Mouse (Mus musculus) kidney, adult 8-10 months (tissue): ENCODE measurements at regions not wholly inside any gene's neighbourhood (a gene's known extent, or its start where the extent isn't known, plus 50 kb on each side); places are given as distances from the start of the nearest gene placed in this dataset.
"Not testable (repeated sequence)": the region's sequence is repeated elsewhere in the genome, so short reads cannot be mapped to it uniquely, and the experiment has no call there.

Source experiments
- DNase-seq, 2 experiments: peaks; one replicate each; pipeline ENCODE4 v3.0.0; 2022

DNA sequence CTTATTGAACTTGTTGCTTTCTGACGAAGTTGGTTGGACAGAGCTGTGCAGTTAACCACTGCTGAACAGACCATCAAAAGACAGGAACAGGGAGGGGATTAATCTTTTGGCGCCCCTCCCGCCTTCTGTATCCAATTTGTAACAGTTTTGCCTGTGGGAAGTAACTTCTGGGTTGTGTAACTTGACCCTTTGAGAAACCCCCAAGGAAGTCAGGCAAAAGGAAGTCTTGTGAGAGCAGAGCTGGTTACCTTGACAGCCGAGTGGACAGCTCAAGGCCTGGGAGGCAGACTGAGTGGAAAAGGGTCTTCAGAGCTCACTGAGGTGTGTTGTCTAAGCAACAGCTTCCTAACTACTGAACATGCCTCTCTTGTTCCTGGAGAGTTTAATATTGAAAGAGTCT, 75.8 kb upstream of the Hao2 start:
- DNase-seq = no peak

DNA sequence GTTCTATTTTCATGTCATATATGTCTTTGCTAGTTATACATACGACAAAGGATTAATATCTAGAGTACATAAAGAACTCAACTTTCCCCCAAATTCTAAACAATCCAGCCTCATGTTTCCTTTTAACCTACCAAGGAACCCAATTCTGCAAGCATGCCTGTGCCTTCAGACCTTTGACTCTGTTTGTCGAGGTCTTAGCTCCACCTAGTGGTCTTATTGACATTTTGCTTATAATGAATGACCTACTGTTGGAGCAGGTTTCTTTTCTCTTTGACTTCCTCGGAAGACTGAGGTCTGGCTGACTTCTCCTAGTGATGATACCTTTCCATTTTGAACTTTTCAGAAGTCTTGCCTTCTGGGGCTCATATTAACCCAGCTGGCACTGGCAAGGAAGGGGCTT, 82.7 kb upstream of the Hao2 start:
- peak; percentile 28 to 61 for DNase-seq

DNA sequence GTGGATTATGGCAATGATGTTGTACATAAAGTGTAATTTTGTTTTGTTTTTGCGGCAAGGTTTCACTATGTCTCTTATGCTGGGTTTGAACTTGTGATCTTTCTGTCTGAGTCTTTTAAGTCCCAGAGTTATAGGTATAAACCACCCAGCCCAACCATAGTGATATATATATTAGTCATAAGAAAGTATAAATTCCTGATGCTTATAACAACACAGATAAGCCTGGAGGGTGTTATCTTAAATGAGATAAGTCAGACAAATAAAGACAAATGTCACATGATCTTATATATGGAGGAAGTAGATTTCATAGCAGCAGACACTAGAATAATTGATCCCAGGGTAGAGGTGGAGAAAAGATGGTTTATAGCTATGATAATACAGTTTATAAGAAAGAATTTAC, 89.7 kb upstream of the Hao2 start:
- no peak for DNase-seq

DNA sequence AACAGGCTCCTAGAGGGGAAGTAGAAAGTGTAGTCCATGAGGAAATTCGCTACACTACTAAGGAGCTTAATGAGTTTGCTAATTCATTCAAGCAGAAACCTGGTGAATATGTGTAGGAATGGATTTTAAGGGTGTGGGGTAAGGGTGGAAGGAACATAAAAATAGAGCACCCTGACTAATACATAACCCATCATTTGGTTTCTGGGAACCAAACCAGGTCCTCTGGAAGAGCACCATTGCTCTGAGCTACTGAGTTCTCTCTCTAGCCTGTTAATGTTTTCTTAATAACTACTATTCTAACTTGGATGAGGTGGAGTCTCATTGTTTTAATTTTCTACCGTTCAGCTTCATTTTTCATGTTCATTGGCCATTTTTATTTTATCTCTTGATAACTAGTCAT, 94.2 kb upstream of the Hao2 start:
- DNase-seq = not testable (repeated sequence)

DNA sequence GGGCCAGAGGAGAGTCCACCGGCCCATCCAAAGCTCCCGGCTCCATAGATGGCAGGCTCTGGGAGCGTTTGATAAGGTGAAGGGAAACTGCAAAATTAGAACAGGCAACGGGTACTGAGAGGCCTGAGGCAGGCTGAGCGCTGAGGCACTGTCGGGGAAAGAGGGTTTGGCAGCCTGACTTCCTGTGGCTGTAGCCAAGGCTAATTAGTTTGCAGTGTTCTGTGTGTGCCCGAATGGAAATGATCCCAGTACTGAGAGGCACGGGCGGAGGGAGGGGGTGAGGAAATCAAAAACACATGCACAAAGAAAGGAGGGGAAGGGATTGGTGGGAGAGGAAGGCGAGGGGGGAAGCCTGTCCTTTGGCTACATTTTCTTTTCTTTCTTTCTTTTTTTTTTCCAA, 97.8 kb upstream of the Hao2 start:
- DNase-seq = peak; percentile 42

DNA sequence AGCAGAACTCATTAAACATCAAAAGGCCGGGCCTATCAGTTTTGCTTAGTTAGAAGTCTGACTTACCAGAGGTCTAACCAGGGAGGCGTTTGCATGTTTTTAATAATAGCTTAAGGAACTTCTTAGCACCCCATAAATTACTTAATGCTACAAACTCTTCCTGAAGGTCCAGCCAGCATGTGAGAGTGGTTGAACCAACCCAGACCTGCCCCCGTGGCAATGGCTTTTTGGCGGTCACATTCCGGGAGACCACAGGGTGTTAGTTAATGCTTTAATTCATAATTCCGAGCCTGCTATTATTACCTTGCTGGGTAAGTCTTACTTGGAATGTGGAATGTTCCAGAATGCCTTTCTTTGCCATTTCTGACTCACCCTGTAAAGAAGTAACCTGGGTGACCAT, 98.2 kb upstream of the Hao2 start:
- peak in 1 of 2 experiments; percentile 7 for DNase-seq

DNA sequence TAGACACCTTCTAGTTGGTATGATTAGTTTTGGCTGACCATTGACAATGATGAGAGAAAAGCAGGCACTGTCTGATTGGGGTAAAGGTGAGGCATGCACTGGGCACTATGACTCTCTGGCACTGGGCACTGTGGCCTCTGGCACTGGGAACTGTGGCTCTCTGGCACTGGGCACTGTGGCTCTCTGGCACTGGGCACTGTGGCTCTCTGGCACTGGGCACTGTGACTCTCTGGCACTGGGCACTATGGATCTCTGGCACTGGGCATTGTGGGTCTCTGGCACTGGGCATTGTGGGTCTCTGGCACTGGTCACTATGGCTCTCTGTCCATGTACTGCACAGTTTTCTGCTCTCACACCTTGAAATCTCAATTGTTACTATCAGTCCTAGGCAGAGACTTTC, 101.0 kb upstream of the Hao2 start:
- no peak for DNase-seq

DNA sequence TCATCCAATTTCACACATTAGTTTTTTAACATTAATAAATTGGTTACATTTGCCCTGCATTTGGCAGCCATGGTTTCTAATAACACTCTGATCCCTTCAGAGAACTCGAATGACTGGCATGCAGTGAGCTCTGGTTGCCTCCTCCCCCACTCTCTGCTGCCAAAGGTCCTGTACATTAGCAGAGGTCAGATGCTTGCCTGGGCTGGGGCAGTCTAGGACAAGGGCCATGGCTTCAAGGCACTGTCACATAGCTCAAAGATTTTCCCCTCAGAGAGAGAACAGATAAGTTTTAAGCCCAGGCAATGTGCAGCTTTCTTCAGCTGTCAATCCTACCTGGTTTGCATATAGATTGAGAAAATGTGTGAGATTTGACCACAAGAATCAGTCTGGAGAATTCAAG, 110.2 kb upstream of the Wars2 start:
- no peak for DNase-seq

DNA sequence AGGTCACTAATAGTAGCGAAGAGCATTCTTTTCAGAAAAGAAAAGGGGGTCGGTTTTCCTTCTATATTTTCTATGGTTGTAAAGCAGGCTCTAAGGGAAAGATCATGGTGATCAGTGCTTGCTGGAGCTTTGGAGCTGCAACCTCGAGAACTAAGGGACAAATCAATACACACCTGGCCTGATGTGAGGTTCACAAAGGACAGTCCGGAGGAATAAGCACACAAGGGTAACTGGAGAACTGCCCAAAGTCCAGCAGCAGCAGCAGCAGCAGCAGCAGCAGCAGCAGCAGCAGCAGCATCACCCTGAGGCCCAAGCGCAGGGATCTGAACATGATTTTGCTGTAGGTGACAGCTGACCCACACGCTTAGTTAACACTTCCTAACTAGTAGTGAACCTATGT, 94.7 kb upstream of the Wars2 start:
- DNase-seq = no peak

DNA sequence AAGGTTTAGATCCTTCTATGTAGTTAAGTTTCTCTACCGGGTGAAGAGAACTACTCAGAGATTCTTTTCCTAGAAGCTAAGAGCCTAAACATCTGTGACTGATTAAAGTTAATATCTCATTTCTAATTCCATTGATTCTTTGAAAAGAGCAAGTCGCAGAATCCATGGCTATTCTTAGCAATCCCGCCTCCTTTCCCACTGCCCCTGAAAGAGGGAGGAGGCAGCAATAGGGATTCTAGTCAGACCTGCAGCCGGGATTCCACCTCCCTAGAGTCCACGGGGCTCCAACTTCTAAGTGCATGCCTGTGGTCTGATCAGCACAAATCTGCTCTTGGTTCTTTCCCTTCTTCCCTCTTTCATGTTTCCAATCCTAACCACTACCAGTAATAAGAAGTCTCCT, 93.7 kb upstream of the Wars2 start:
- DNase-seq = no peak

DNA sequence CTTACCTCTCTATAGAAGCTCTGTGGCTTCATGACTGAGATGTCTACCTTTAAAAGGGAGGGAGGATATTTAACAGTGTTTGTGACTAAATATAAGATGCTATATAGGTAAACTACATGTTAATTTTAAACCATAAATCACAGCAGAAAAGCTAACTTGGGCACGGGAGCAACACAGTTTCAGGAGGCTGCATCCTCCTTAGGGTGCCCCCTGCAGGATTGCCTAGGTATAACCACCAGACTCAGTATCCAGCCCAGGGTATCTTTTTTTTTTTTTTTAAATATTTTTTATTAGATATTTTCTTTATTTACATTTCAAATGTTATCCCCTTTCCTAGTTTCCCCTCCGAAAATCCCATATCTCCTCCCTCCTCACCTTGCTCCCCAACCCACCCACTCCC, 91.6 kb upstream of the Wars2 start:
- DNase-seq = peak in 1 of 2 experiments; percentile 24

DNA sequence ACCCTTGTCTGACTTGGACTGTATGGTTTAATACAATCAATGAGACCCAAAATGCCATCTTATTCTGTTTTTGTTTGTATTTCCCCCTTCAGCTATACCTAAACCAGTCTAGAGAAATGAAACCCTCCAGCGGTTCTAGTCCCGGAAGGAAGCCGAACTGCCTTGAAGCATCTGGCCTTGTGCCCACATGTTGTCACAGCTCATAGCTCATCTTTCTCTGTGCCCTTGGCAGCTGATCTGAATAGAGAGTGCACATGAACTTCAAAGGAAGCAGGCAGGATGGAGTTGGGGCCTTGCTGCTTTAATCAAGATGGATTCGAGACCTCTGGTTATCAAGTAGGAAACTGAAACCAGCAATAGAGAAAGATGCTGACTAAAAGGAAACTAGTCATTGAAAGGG, 88.7 kb upstream of the Wars2 start:
- DNase-seq = no peak

DNA sequence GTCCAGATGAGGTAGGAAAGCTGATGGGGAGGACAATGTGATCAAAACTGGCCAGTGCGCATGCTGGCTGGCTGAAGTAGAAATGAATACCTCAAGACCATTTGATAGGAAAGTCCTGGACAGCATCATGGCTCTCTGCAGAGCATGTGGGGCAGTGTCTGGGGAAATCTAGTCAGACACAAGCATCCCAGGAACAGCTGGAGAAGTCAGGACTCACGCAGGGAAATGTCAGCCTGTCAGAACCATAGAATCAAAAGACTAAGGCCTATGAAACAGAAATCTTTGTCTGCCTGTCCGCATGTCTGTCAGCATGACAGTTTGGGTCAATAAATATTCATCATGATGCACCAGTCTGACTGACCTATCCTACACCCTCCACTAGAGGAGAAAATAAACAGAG, 73.7 kb upstream of the Wars2 start:
- no peak for DNase-seq
